Mouse (Mus musculus) spleen, adult 2 months (tissue): ENCODE data around the gene Sult1a1. TPM values are rescaled to one million over a fixed set of nuclear protein-coding genes. Genes with fewer than 3 reads are reported as not detected.
"Not testable (repeated sequence)": the region's sequence is repeated elsewhere in the genome, so short reads cannot be mapped to it uniquely, and the experiment has no call there.

ENCODE experiments used
- DNase-seq, 2 experiments: peaks; one replicate each; pipeline versions ENCODE4 v3.0.0 to v3.0.0-alpha.2; 2012 to 2021; ENCODE audit warnings: low spot score in 2 of 2, low read depth in 1 of 2
- H3K27ac ChIP-seq: fragments of 200-500 bp; 2 replicates; pipeline ENCODE4 v1.5.1; 2012; ENCODE audit warnings: low read length, inconsistent platforms; ENCODE audit not compliant: insufficient read depth
- H3K27me3 ChIP-seq: fragments of 200-500 bp; 2 replicates; pipeline ENCODE4 v1.6.1; 2012; ENCODE audit warnings: mild to moderate bottlenecking, moderate library complexity, low read length, inconsistent platforms; ENCODE audit not compliant: control insufficient read depth, insufficient read depth
- H3K36me3 ChIP-seq: fragments of 200-500 bp; 2 replicates; pipeline ENCODE4 v1.6.1; 2012; ENCODE audit warnings: mild to moderate bottlenecking, low read length, inconsistent platforms; ENCODE audit not compliant: control insufficient read depth, insufficient read depth
- H3K4me1 ChIP-seq: fragments of 200-500 bp; 2 replicates; pipeline ENCODE4 v1.6.1; 2011; ENCODE audit warnings: inconsistent platforms; ENCODE audit not compliant: control insufficient read depth, insufficient read depth, insufficient read length
- H3K4me3 ChIP-seq: fragments of 200-500 bp; 2 replicates; pipeline ENCODE4 v1.5.1; 2011; ENCODE audit warnings: mild to moderate bottlenecking, inconsistent platforms; ENCODE audit not compliant: insufficient read depth, insufficient read length; ENCODE audit errors: extremely low read depth
- CTCF ChIP-seq: fragments of 200-500 bp; IDR thresholded peaks from 2 replicates; pipeline ENCODE4 v1.5.1; 2011; ENCODE audit warnings: mild to moderate bottlenecking, inconsistent platforms; ENCODE audit not compliant: insufficient read depth, insufficient read length, insufficient replicate concordance; ENCODE audit errors: extremely low read depth
- POLR2A ChIP-seq: fragments of 200-500 bp; IDR thresholded peaks from 2 replicates; pipeline ENCODE4 v1.6.1; 2011; ENCODE audit warnings: low read depth, low read length, inconsistent platforms
- WGBS: fragments of 180-500 bp; shearing (Covaris S2); methylation state at CpG from one replicate; pipeline ENCODE4 v1.1.7; 2018; 5-methylcytosine and 5-hydroxymethylcytosine counted together
- polyA plus RNA-seq: library from polyadenylated mRNA; depleted of rRNA; stranded (reverse); fragments of >200 nt; gene quantifications from 2 replicates; pipeline ENCODE4 v1.2.3, GENCODE M21; 2012

Sult1a1 gene
- polyA plus RNA-seq, 1 experiment: 12.9 TPM

DNA sequence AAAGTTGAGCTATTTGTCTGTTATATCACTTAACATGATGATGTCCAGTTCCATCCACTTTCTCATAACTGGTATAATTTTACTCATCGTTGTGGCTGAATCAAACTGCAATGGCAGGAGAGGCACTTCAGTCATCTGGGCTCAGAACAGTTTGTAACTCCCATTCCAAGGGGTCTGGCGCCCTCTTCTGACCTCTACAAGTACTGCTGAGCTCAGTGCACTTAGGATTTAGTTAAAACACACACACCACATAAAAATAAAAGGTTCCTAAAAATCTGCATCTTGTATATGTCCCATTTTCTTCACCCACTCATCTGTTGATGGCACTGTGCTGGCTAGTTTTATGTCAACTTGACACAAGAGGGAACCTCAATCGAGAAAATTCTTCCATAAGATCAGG, 17.0 kb upstream of the Sult1a1 start:
- 4% methylated on average over 3 of the region's 3 CpGs for WGBS
- TF ChIP-seq POLR2A (no peak), CTCF (peak; percentile 85; the same call in 1 of the 2 replicates)
- DNase-seq: peak; percentile 75 to 87

GRCm38 (mm10) chr7:126692426-126692825, 16.2 kb upstream of the Sult1a1 start:
- TF ChIP-seq CTCF: no peak
- no peak for TF ChIP-seq POLR2A
- Histone ChIP-seq H3K4me3 (no peak overlapping the region), H3K27ac (no peak overlapping the region), H3K36me3 (peaks cover 5% of the 10 kb centered on the region; the same call in 1 of the 2 replicates), H3K27me3 (no peaks in the 10 kb centered on the region), H3K4me1 (peaks cover 6% of the 10 kb centered on the region; the same call in 1 of the 2 replicates)
- DNase-seq: no peak
- WGBS: 97% methylated on average over 26 of the region's 26 CpGs

More for the DNA sequence above, 17.0 kb upstream of the Sult1a1 start:
- H3K27ac ChIP-seq: no peak overlapping the region
- no peaks in the 10 kb centered on the region for H3K27me3 ChIP-seq
- peaks cover 7% of the 10 kb centered on the region; the same call in 1 of the 2 replicates for H3K36me3 ChIP-seq
- peaks cover 6% of the 10 kb centered on the region; the same call in 1 of the 2 replicates for H3K4me1 ChIP-seq
- no peak overlapping the region for H3K4me3 ChIP-seq

DNA sequence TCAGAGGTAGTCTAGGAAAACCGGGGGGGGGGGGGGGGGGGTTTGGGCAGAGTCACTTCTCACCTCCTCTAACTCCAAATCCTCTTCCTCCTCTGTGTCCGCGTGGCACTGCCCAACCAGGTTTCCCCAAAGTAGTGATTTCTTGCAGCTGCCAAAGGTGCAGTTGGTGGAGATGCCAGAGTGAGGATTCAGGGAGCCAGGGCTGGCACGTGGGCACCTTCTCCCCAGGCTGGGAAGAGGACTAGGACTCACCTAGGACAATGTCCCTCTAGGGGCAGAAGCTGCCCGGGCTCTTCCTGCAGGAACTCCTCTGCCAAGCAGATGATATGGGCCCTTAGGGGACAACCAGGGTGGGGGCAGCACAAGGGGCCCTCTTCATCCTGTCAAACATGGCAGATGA, 15.4 kb upstream of the Sult1a1 start:
- 0 out of 2 replicates have a peak, but pooled peaks cover 5% of the 10 kb centered on the region for H3K36me3 ChIP-seq
- TF ChIP-seq POLR2A (no peak), CTCF (no peak)
- peaks cover 3% of the 10 kb centered on the region; the same call in 1 of the 2 replicates for H3K4me1 ChIP-seq
- H3K4me3 ChIP-seq: no peak overlapping the region
- H3K27me3 ChIP-seq: no peaks in the 10 kb centered on the region
- no peak overlapping the region for H3K27ac ChIP-seq
- 79% methylated on average over 5 of the region's 5 CpGs for WGBS
- DNase-seq: no peak

- TF ChIP-seq CTCF: no peak
- TF ChIP-seq POLR2A: no peak
- H3K27me3 ChIP-seq: no peaks in the 10 kb centered on the region
- no peak overlapping the region for H3K27ac ChIP-seq
- H3K4me3 ChIP-seq: no peak overlapping the region
- 0 out of 2 replicates have a peak, but pooled peaks cover 5% of the 10 kb centered on the region for H3K36me3 ChIP-seq
- WGBS: 92% methylated on average over 3 of the region's 3 CpGs
- no peaks in the 10 kb centered on the region for H3K4me1 ChIP-seq
- no peak for DNase-seq
Measured at GRCm38 (mm10) chr7:126690737-126691136, 14.5 kb upstream of the Sult1a1 start.

DNA sequence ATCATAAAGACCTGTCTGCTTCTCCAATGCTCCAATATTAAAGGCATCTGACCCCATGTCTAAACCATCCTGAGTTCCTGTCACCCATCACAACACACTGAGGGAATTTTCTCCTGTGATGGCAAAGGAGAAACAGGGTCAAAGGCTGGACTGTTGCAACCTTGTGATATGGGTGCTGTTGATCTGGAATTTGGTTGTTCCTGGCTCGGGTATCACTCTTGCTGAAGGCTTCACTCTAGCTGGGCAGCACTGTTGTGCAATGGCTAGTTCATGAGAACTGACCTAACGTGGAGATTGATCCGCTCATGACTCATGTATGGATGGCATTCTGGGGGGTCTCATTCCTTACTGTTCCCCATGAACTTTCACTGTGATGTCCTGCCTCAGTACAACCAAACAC, 12.8 kb upstream of the Sult1a1 start:
- H3K27ac ChIP-seq: no peak overlapping the region
- 85% methylated on average over 3 of the region's 3 CpGs for WGBS
- TF ChIP-seq POLR2A (no peak), CTCF (no peak)
- DNase-seq: no peak
- 0 out of 2 replicates have a peak, but pooled peaks cover 5% of the 10 kb centered on the region for H3K36me3 ChIP-seq
- H3K27me3 ChIP-seq: no peaks in the 10 kb centered on the region
- H3K4me3 ChIP-seq: no peak overlapping the region
- H3K4me1 ChIP-seq: no peaks in the 10 kb centered on the region

GRCm38 (mm10) chr7:126688156-126688555, 11.9 kb upstream of the Sult1a1 start:
- H3K4me1 ChIP-seq, H3K27me3 ChIP-seq, H3K4me3 ChIP-seq, DNase-seq, H3K27ac ChIP-seq, H3K36me3 ChIP-seq: not testable (repeated sequence)
- WGBS: 73% methylated on average over 4 of the region's 4 CpGs

- H3K4me1 ChIP-seq: no peaks in the 10 kb centered on the region
- H3K36me3 ChIP-seq: no peaks in the 10 kb centered on the region
- no peak overlapping the region for H3K4me3 ChIP-seq
- TF ChIP-seq CTCF: no peak
- no peak for TF ChIP-seq POLR2A
- no peak for DNase-seq
- WGBS: 93% methylated on average over 5 of the region's 5 CpGs
- no peak overlapping the region for H3K27ac ChIP-seq
- no peaks in the 10 kb centered on the region for H3K27me3 ChIP-seq
Measured at GRCm38 (mm10) chr7:126681221-126681620, 5.0 kb upstream of the Sult1a1 start.
